Mouse (Mus musculus) 416B (cell line): ENCODE results near the gene Ino80d.

ENCODE experiments used
- DNase-seq: peaks from one replicate; pipeline ENCODE4 v3.0.0; 2011; ENCODE audit warnings: low read depth

Gene Ino80d

GRCm38 (mm10) chr1:62911426-62911825 lies 203.0 kb downstream of the Ino80d start:
- DNase-seq: no peak

GRCm38 (mm10) chr1:62909126-62909525 lies 205.3 kb downstream of the Ino80d start:
- no peak for DNase-seq

- DNase-seq: no peak
These were observed 206.0 kb downstream of the Ino80d start for GRCm38 (mm10) chr1:62908508-62908907.
